Comparison of ENCODE assay signal across 12 mouse cellular contexts in the genomic region with DNA sequence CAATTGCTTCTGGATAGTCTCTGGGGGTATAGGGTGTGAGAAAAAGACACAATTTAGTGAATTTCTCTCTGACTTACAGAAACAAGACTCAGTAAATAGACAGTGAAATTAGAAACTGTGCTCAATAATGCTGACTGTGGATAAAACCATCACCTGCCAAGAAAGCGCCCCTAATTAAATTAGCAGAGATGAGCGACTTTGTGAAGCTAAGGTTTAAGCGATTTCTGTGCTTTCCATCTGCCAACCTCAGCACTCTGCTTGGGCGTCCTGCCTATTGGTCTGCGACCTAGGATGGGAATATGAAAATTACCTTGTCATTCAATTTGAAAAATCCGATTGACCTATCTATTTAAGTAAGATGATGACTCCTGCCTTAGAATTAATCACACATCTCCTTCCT.
"Had no signal": no experiment of that assay in that cellular context is flagged by ENCODE, and none has a peak within 500 bp of the region (broad histone marks: within the 10 kb centered on the region; RNA-seq: fewer than 3 reads in every experiment).

No protein-coding gene starts in this region.

- H3K4me1 ChIP-seq: liver, embryonic 13.5 days; midbrain, embryonic 15.5 days had no signal

- ATAC-seq: midbrain, embryonic 15.5 days had no signal

- DNase-seq: kidney, adult 9 months; kidney, postnatal 14 days; kidney, postnatal 4 days; liver, embryonic 13.5 days; lung, adult 2 months; lung, postnatal 14 days; lung, postnatal 4 days; thymus, adult 18-20 months; thymus, postnatal 36 days had no signal

- H3K4me2 ChIP-seq: liver, embryonic 13.5 days; midbrain, embryonic 11.5 days; midbrain, embryonic 15.5 days had no signal

- H3K9me3 ChIP-seq: liver, embryonic 13.5 days; midbrain, embryonic 15.5 days had no signal

- H3K27me3 ChIP-seq: liver, embryonic 13.5 days; midbrain, embryonic 15.5 days had no signal

- H3K4me3 ChIP-seq: liver, embryonic 13.5 days; midbrain, embryonic 15.5 days; myocyte had no signal

- H3K9ac ChIP-seq: liver, embryonic 13.5 days; midbrain, embryonic 15.5 days had no signal

- H3K36me3 ChIP-seq: liver, embryonic 13.5 days; midbrain, embryonic 15.5 days had no signal

- H3K27ac ChIP-seq: liver, embryonic 13.5 days; midbrain, embryonic 15.5 days had no signal
